ENCODE assay signal across 9 mouse cellular contexts in the genomic region with DNA sequence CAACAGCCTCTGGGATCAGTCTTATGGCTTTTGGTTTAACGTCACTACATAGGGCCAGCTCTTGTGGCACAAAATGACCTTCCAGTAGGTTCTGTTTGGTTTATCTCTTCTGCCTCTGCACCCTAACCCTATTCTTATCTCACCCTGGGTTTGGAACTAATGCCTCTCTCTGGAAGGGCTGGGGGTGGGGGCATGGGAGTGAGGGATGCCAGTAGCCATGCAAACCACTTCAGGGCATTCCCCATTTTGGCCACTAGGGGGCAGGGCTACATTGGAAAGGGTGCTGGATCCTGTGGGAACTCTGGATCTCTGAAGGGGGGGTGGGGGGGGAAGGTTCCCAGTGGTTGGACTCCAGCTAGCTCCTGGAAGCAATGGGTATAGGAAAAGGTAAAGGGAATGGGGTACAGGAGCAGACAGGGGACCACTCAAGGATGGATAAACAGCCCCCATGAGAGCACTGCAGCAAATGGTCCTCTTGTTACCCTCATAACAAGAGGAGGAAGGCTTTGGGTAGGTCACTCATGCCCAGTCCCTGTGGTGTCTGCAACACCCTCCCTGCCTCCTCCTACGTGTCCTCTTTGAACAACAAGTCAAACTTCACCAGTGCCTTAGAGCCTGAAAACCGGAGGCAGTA. TPM values are rescaled to one million over a fixed set of nuclear protein-coding genes. Genes with fewer than 3 reads are reported as not detected.
A peak's percentile ranks its signal among the peaks of the same experiment; 100 is the strongest.
DNase-seq lines count a peak whose midpoint lies in the region; ATAC-seq and TF ChIP-seq lines count a peak whose summit lies in the region.
"Had no signal": no experiment of that assay in that cellular context is flagged by ENCODE, and none has a peak within 500 bp of the region (broad histone marks: within the 10 kb centered on the region; RNA-seq: fewer than 3 reads in every experiment).

No protein-coding gene starts in this region.

- peak; percentile 55 for DNase-seq in urinary bladder, adult 2 months (ENCODE audit: low spot score)
- DNase-seq in urinary bladder, postnatal 10 days (ENCODE audit: low spot score): no peak
- peak; percentile 40 for DNase-seq in gastrocnemius, postnatal 25 days
- DNase-seq in kidney, adult 8-10 months: peak; percentile 26 to 67
- DNase-seq in neural tube, embryonic 10.5 days (ENCODE audit: extremely low spot score, low spot score): peak; percentile 76

- no peak overlapping the region for H3K4me3 ChIP-seq in cortical plate, adult 2 months (ENCODE audit: insufficient read depth, low read length)
- no peak overlapping the region for H3K4me3 ChIP-seq in limb, embryonic 12.5 days (replicated peaks)
- H3K4me3 ChIP-seq in testis, adult 2 months (ENCODE audit: control insufficient read depth, low read depth, low read length): no peak overlapping the region
- H3K4me3 ChIP-seq: myocyte had no signal

- peak; percentile 54; the same call in 1 of the 2 replicates for ATAC-seq in limb, embryonic 12.5 days (ENCODE audit: insufficient number of reproducible peaks, insufficient read depth, low FRiP score, low TSS enrichment, low read depth)

- no peak for TF ChIP-seq POLR2A in cortical plate, adult 2 months (IDR thresholded peaks at IDR 0.05; ENCODE audit: extremely low read depth, insufficient read depth, low read length)
- TF ChIP-seq POLR2A in testis, adult 2 months (IDR thresholded peaks at IDR 0.05; ENCODE audit: control insufficient read depth, low read depth, low read length): no peak

- H3K4me2 ChIP-seq in limb, embryonic 12.5 days: no peak overlapping the region

- TF ChIP-seq CTCF in cortical plate, adult 2 months (IDR thresholded peaks at IDR 0.05; ENCODE audit: extremely low read depth, insufficient read depth, low read length): peak; percentile 85
- TF ChIP-seq CTCF in testis, adult 2 months (IDR thresholded peaks at IDR 0.05; ENCODE audit: control insufficient read depth, insufficient read depth, insufficient replicate concordance, low read depth, low read length): peak; percentile 86; the same call in 1 of the 2 replicates

- no peaks in the 10 kb centered on the region for H3K9me3 ChIP-seq in limb, embryonic 12.5 days

- peaks cover 81% of the 10 kb centered on the region for H3K36me3 ChIP-seq in limb, embryonic 12.5 days
- no peaks in the 10 kb centered on the region for H3K36me3 ChIP-seq in testis, adult 2 months (ENCODE audit: control insufficient read depth, insufficient read depth, low read length)

- no peak overlapping the region for H3K9ac ChIP-seq in limb, embryonic 12.5 days (replicated peaks)

- 78% methylated on average over 3 of the region's 3 CpGs for WGBS in limb, embryonic 12.5 days

- peaks cover 4% of the 10 kb centered on the region for H3K4me1 ChIP-seq in cortical plate, adult 2 months (ENCODE audit: control insufficient read depth, insufficient read depth, low read length)
- no peaks in the 10 kb centered on the region for H3K4me1 ChIP-seq in limb, embryonic 12.5 days (replicated peaks)
- H3K4me1 ChIP-seq in testis, adult 2 months (ENCODE audit: control insufficient read depth, insufficient read depth, low read length): no peaks in the 10 kb centered on the region; the same call in 1 of the 2 replicates

- H3K27me3 ChIP-seq in limb, embryonic 12.5 days: no peaks in the 10 kb centered on the region
- H3K27me3 ChIP-seq in testis, adult 2 months (ENCODE audit: control insufficient read depth, insufficient read depth, low read length): no peaks in the 10 kb centered on the region

- no peak overlapping the region for H3K27ac ChIP-seq in cortical plate, adult 2 months (ENCODE audit: insufficient read depth, low read length)
- no peak overlapping the region for H3K27ac ChIP-seq in limb, embryonic 12.5 days
- H3K27ac ChIP-seq in testis, adult 2 months (ENCODE audit: control insufficient read depth, insufficient read depth, low read depth, low read length): no peak overlapping the region

RNA-seq across cellular contexts. Expression of a gene that starts 30.9 kb away (rescaled TPM):
- 42.4 and 47.8 TPM in 2 replicates for polyA plus RNA-seq in urinary bladder, adult 2 months (2012; rRNA removed)
- polyA plus RNA-seq in cortical plate, adult 2 months (2012; rRNA removed): 149 and 169 TPM in 2 replicates
- 10 to 100 TPM; 26.0 to 29.0 TPM for total RNA-seq in gastrocnemius, postnatal 25 days (2021)
- polyA plus RNA-seq in limb, embryonic 12.5 days (2016; fragmentation: Nextera tagmentation; extraction: Ambion mirVana): 185 and 188 TPM in 2 replicates
- 37.5 and 38.7 TPM in 2 replicates for polyA plus RNA-seq in testis, adult 2 months (2012; rRNA removed)
